Mouse (Mus musculus) E14TG2a.4 (cell line): ENCODE results near the gene Gm49776.

ENCODE experiments used
- CTCF ChIP-seq: conservative IDR thresholded peaks from 2 replicates; pipeline ENCODE4 v1.5.1; 2014; ENCODE audit warnings: low read length
- NANOG ChIP-seq: IDR thresholded peaks from 2 replicates; pipeline ENCODE4 v1.6.1; 2014; ENCODE audit warnings: borderline replicate concordance, low read length, mixed read lengths
- POU5F1 ChIP-seq: IDR thresholded peaks from 2 replicates; pipeline ENCODE4 v1.6.1; 2014; ENCODE audit warnings: low read length, borderline replicate concordance

- no peak for TF ChIP-seq CTCF
- TF ChIP-seq POU5F1 = no peak
- TF ChIP-seq NANOG = no peak
Observed at GRCm38 (mm10) chr16:18229622-18230021, 28.5 kb downstream of the Gm49776 start.
